Mouse (Mus musculus) layer of hippocampus, adult 9-10 months (tissue): ENCODE data around the gene Sync.
A peak's percentile ranks its signal among the peaks of the same experiment; 100 is the strongest.

Experiments
- DNase-seq: peaks from one replicate; pipeline ENCODE4 v3.0.0; 2022; ENCODE audit warnings: low spot score

Sync gene

GRCm38 (mm10) chr4:129304306-129304705 lies 16.9 kb downstream of the Sync start:
- DNase-seq: no peak

DNA sequence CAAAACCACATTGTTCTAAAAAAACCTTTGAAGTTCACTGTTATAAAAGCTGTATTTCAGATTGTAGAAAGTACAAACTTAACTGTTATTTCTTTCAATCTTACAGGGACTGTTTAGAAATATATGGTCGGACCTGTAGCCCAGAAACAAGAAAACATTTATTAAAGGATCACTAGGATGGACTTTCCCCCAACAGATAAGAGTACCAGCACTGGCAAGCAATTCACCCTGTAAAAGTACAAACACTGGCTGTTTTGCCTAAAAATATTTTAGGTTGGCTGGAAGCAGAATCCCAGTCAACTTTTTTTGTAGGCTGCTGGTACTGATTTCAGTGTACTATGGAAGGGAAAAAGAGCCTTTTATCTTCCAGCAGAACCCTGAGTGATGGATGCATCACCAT lies 20.5 kb downstream of the Sync start:
- no peak for DNase-seq

GRCm38 (mm10) chr4:129313886-129314285 lies 26.5 kb downstream of the Sync start:
- no peak for DNase-seq

DNA sequence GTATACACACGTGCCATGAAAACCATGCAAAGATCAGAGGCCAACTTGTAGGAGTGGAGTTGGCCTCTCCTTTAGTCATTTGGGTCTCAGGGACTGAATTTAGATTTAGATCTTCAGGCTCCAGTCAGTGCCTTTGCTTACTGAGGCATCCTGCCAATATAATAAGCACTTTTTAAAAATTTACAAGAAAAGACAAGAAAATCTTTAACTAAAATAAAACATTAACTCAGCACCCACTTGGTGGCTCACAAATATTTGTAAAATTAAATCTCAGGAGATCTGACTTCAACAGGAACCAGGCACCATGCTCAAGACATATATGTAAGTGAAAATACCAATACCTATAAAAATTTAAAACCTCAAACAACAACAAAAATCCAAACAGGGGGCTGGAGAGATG lies 33.5 kb downstream of the Sync start:
- no peak for DNase-seq

- DNase-seq: no peak
Measured at GRCm38 (mm10) chr4:129322042-129322441, 34.6 kb downstream of the Sync start.

DNA sequence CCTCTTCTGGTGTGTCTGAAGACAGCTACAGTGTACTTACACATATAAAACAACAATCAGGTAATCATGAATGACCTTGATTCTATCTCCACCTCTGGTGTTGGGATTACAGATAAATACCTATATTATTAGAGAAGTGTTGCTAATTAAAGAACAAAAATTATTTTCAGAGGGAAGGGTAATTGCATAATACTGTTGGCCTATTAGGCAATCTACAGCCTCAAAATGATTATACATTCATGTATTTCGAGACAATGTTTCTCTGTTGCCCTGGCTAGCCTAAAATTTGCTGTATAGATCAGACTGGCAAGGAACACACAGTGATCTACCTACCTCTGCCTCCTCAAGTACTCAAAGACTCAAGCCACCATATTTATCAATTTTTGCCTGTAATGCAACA lies 36.1 kb downstream of the Sync start:
- no peak for DNase-seq

DNA sequence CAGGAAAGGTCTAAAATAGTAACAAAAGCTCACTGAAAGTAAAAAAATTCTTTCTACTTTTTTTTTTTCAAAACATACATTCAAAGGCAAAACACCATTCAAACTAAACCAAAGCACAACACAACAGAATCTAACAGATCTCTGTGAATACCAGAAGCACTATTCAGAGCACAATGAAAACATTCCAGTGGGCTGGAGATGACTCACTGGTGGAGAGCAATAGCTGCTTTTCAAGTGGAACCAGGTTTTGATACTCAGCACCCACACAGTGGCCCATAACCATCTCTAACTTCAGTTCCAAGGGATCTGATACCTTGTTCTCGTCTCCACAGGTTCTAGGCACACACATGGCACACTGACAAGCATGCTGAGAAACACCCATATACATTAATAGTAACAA lies 37.3 kb downstream of the Sync start:
- no peak for DNase-seq

- no peak for DNase-seq
Measured at GRCm38 (mm10) chr4:129326191-129326590, 38.8 kb downstream of the Sync start.

GRCm38 (mm10) chr4:129332846-129333245 lies 45.4 kb downstream of the Sync start:
- no peak for DNase-seq

DNA sequence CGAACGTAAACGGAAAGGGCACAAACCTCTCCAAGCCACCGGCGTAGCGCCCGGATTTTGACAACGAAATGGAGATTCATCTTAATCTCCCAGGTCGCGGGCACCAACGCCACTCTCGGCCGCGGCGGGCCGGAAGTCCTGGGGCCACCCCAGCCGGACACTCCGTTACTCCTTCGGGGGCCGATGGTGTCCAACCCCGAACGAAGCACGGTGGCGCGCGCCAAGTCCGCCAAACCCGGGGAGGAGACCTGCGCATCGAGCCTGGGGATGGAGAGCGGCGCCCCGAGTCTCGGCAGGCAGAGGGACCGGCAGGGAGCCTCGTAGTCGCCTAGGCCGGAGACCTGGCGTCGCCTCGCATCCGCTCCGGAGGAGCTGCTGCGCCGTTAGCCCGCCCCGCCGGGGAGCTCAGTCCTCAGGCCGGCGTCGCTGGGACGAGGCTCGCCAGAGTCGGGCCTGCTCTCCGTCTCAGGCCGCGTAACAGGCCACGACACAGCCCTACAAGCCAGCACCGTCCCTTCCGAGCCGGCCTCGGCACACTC lies 47.3 kb downstream of the Sync start:
- no peak for DNase-seq

GRCm38 (mm10) chr4:129335216-129336074 lies 48.0 kb downstream of the Sync start, which contains the start of the genes Rbbp4 and Zbtb8os:
Rbbp4 (minus strand) TSS chr4:129335370.
Zbtb8os (plus strand) TSS chr4:129335695.
- DNase-seq: peak; percentile 93

GRCm38 (mm10) chr4:129336291-129336690 lies 48.9 kb downstream of the Sync start:
- no peak for DNase-seq

DNA sequence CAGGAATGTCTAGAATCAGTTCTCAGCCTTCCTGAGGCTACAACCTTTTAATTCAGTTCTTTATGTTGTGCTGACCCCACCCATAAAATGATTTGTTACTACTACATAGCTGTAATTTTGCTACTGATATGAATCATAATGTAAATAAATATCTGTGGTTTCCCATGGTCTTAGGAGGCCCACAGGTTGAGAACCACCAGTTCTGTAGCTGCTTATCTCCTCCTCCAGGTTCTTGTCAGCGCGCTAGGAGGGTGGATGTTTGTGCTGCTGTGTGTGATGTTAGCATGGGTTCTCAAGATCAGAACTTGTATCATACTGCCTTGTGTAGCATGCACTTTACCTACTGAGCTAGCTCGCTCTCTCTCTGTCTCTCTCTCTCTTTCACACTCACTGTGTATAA lies 52.3 kb downstream of the Sync start:
- DNase-seq: no peak

DNA sequence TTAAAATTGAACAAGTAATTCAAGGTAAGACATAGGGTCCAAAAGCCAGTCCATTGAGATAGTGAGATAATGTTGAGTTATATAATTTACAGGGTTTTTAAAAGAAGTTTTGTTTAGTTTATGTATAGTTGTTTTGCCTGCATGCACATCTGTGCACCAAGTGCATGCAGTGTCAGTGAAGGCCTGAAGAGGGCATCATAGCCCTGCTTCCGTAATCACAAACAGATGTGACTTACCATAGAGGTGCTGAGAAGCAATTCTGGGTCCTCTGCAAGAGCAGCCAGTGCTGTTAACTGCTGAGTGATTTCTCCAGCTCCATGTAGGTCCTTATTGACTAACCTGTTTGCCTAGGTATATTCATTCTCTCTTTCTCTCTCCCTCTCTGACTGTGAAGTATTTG lies 54.5 kb downstream of the Sync start:
- no peak for DNase-seq

GRCm38 (mm10) chr4:129342705-129343104 lies 55.3 kb downstream of the Sync start:
- no peak for DNase-seq

DNA sequence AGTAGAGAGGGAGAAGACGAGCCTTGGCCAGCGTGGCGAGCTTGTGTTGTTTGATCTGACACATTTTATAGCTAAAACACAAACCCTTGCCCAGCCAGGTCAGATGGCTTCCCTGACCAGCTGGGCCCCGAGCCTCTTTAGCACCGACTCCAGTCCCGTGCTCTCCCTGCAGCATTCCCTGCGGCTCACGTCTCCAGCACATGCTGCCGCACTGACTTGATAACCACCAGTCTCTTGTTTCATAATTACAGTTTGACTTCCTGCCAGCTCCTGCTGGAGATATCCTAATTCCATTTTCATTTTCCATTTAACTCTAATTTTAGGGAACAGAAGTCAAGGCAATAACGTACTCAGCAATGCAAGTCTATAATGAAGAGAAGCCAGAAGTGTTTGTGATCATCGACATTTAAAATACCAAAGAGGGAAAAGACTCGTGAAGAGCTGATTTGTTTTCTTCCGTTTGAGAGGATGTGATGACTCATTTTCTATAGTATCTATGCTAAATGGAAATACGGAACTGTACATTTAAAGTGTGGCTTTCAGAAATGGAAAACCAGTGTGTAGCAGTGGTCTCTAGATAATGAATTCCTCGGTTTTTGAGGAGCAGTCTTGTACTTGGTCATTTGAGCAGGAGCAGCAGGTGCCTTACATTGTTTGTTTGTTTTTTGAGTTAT lies 59.2 kb downstream of the Sync start:
- peak; percentile 68 for DNase-seq

DNA sequence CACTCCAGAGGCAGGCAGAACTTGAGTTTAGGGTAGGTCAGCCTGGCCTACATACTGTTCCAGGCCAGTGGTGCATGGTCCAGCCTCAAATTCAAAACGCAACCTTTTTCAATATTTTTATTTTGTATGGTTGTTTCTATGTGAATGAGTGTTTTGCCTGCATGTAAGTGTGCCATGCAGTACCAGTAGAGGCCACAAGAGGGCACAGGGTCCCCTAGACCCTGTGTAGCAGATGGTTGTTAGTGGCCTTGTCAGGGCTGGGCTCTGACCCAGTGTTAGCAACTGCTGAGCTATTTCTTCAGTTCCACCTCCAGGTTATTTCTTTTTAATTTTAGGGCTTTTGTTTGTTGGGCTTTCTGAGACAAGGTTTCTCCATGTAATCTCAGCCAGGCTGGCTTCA lies 63.2 kb downstream of the Sync start:
- DNase-seq: peak; percentile 32

GRCm38 (mm10) chr4:129351111-129351510 lies 63.7 kb downstream of the Sync start:
- peak; percentile 24 for DNase-seq

GRCm38 (mm10) chr4:129353176-129353575 lies 65.8 kb downstream of the Sync start:
- no peak for DNase-seq

DNA sequence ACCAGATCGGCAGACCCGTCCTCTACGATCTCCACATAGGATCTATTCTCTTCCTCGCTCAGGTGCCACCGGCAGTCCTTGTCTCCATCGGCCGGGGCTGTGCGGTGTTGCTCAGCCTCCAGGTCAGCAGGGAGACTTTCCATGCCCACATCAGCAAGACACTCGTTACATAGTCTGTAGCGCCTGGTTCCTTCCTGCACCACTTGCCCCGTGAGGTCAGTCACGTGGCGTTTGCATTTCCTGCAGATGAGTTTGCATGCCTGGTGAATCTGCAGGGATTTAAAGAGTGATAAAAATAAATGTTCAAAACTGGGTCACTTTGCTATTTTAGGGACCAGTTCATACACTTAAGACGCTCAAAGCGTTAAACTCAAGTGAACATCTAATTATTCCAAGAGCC lies 66.8 kb downstream of the Sync start:
- no peak for DNase-seq

DNA sequence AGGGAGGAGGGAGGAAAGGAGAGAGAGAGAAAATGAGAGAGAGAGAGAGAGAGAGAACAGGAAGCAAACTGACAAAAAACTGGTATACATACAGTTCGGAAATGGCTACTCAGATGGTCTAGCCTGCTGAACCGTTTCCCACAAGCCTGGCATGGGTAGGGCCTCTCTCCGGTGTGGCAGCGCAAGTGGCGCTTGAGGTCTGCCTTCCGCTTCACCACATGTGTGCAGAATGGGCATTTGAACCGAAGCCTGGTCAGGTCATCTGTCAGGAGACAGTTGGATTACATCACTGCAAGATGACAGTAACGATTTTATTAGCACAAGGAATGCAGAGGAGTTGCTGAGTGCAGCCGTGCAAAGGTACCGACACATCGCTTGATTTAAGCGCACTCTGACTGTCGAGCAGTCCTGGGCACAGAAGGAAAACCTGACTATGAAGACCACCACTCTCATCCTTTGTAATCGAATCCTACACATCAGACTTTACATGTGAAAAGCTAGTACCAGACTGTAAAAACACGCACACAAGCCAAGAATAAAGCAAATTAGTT lies 70.3 kb downstream of the Sync start:
- no peak for DNase-seq
